Mouse (Mus musculus) CD4-positive naive resting alpha-beta T cell, adult 76 days (primary cell): Measurements from ENCODE around the gene Mtch2. TPM values are rescaled to one million over a fixed set of nuclear protein-coding genes. Genes with fewer than 3 reads are reported as not detected.

Experiments used
- total RNA-seq: library from RNA; stranded (reverse); gene quantifications from one replicate; pipeline ENCODE4 v1.2.4, GENCODE M21; 2023

Gene Mtch2
- 78.9 TPM for total RNA-seq

DNA sequence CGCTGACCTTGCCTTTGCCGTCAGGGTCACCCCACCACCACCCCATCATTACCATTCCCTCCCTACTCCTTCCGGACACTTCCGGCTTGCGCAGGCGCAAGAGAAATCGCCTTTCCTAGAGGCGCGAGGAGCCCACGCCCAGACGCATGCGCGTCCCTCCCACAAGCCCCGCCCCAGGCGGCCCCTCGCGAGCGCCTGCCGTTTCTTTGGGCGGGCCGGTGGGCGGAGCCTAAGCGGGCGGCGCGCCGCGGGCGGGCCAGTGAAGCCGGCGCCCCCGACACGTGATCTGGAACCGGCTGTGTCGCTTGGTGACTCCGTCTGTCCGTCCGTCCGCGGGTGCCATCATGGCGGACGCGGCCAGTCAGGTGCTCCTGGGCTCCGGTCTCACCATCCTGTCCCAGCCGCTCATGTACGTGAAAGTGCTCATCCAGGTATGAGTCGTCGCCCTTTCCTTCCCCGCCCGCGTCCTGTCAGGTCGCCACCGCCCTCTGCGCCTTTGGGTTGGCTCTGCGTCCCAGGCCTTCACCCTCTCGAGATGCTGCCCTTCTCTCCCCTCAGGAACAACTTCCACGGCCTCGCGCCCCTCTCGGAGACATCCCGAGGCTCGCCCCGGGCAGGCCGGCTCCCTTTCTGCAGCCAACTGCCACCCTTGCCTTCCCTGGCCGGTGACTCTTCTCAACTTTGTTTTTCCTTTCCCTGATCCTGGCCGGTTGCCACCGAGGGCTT lies at the start of gene Mtch2:
Gene Mtch2, plus strand, starts transcription at position 201 of the 726 bp plus-strand sequence.

DNA sequence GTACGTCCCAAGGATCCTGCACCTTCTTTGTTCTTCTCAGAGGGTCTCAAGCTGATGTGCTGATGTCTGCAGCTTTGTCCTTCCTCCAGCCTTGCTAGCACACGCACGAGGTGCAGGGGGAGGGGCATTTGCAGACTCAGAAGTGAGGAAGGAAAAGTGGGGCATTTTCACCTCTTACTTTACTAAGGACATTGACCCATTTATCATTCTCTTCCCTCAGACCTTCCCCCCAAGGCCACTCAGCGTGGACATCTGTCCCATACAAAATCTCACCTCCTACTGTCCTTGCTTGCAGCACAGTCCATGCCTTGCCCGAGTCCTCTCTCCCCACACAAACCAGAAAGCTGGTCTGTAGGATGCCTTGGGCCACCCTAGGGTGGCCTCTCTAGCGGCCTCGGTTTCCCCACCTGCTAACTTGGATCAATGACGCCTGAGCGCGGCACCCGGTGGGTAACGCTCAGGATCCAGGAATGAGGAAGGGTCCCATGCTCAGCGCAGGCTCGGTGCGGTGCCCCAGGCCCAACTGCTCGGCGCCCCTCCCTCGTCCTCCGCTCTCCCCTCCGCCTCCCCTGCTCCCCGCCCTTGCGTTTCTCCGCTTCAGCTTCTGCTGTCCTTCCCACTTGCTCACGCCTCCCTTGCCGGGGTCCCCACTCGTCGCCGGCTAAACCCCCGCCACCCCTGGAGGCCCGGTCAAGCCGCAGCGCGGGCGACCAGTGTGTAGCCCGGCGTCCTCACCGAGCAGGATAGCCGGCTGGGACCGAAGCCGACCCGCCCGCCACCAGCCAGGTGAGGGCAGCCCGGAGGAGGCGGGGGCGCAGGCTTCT lies 38.5 kb downstream of the Mtch2 start, which contains the start of gene C1qtnf4:
Gene C1qtnf4, plus strand, starts transcription at position 643 of the 824 bp plus-strand sequence.

DNA sequence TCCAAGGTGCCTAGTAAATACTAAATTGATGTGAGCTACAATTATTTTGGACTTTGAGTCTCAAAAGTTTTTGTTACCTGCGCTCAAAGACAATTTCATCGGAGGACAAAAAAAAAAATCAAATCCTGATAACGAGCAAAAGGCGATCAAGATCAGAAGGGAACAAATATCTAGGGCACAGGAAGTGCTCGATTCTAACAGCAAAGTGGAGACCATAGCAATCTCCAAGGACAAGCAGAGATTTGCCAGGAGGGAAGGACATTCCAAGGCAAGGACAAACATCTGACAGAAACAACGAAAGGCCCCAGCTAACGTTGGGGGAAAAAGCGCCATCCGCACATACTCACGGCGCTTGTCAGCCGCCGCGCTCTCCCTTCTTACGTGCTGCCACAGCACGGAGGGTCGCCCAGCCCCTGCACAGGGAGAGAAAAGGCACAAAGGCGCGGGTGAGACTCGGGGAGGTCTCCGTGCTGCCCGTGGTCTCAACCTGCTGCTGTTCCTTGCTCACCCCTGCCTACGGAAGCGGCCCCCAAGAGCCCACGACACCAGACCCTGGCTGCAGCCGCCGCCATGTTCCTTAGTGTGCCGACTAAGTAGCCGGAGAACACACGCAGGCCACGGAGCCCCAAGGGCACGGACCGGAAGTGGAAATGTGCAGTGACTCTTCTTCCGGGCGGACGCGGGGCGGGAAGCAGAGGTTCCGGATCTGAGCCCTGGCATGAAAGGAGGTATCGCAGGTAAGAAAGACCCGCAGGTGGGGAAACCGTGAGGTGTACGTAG lies 57.3 kb downstream of the Mtch2 start, which contains the start of the genes Kbtbd4 and Ndufs3:
Gene Kbtbd4, plus strand, starts transcription at position 665 of the 780 bp plus-strand sequence.
Gene Ndufs3, minus strand, starts transcription at position 752 of the 780 bp plus-strand sequence.

Other genes with a start within 250 kb of the Mtch2 start
- 64.3 TPM for gene Nup160, start 169.9 kb upstream of the Mtch2 start, total RNA-seq
- gene Fnbp4, start 101.8 kb upstream of the Mtch2 start, total RNA-seq: 280 TPM
- gene Agbl2, start 64.4 kb upstream of the Mtch2 start, total RNA-seq: not detected
- 0.59 TPM for gene C1qtnf4, start 38.7 kb downstream of the Mtch2 start, total RNA-seq
- 23.6 TPM for gene Kbtbd4, start 57.6 kb downstream of the Mtch2 start, total RNA-seq
- gene Ndufs3, start 57.7 kb downstream of the Mtch2 start, total RNA-seq: 132 TPM
- gene Celf1, start 93.2 kb downstream of the Mtch2 start, total RNA-seq: 96.3 TPM
- not detected for gene Rapsn, start 188.5 kb downstream of the Mtch2 start, total RNA-seq
- 115 TPM for gene Psmc3, start 206.9 kb downstream of the Mtch2 start, total RNA-seq
- gene Slc39a13, start 223.3 kb downstream of the Mtch2 start, total RNA-seq: 18.3 TPM
- gene Spi1, start 235.2 kb downstream of the Mtch2 start, total RNA-seq: 13.2 TPM